Mouse (Mus musculus) bone marrow macrophage, adult 2 months (primary cell): ENCODE measurements at regions not wholly inside any gene's neighbourhood (a gene's known extent, or its start where the extent isn't known, plus 50 kb on each side); places are given as distances from the start of the nearest gene placed in this dataset.

Source experiments
- CTCF ChIP-seq: IDR thresholded peaks from 2 replicates; pipeline ENCODE4 v1.5.1; 2012; ENCODE audit warnings: low read depth, mild to moderate bottlenecking, low read length, moderate library complexity
- POLR2A ChIP-seq: IDR thresholded peaks from 2 replicates; pipeline ENCODE4 v1.6.1; 2012; ENCODE audit warnings: mild to moderate bottlenecking, low read depth, low read length, borderline replicate concordance

DNA sequence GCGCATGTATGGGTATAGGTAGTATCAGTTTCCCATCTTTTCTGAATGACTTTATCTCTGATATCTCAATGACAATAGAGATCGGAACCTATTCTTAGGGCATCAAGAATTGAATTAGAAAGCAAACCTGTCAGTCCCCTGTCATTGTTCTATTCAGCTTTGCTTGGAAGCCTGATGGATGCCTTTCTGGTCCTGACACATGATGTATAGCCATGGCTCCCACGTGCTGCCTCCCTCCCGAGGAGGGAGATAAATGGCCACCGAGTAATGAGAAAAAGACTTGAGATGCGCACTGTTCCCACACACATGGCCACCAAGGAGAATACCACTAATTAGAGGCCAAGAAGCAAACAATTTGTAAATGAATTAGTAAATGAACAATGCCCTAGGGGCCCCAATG lies 261.8 kb upstream of the Adgrl2 start:
- TF ChIP-seq CTCF, result no peak
- TF ChIP-seq POLR2A, result no peak
